28 mouse cellular contexts compared by ENCODE assay signal in the genomic region with DNA sequence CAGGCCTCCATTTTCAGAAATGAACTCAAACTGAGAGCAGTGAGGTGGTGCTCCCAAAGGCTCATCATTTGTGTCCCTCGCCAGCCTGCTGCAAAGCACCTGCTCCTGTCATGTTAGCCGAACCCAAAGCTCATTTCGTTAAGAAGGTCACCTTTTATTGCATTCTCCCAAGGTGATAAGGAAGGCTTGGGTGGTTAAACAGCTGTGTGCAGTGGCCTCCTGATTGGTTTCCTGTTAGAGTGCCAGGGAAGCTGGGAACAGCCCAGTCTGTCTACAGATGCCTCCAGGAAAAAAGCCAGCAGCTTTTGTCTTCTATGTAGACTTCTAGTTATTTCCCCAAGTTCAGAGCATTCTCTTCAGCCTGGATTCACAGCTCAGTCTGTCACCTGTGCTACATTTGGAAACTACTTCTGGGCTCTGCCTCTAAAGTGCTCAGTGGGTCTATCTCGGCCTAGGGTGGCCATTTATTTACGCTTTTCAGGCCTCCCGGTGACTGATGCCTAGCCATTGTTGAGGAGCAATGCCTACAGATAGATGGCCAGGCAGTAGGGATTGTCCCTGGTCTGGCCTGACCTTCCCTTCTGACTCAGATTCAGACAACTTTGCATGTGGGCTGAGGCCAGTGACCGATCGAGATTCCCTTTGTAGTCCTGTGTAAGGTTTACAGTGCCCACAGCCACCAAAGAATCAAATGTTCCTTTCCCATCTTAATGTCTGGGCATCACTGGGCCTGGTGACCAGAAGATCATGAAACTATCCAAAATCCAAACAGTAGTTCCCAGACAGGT. TPM values are rescaled to one million over a fixed set of nuclear protein-coding genes. Genes with fewer than 3 reads are reported as not detected.
DNase-seq lines count a peak whose midpoint lies in the region; ATAC-seq lines count a peak whose summit lies in the region.
"Had no signal": no experiment of that assay in that cellular context is flagged by ENCODE, and none has a peak within 500 bp of the region (broad histone marks: within the 10 kb centered on the region; RNA-seq: fewer than 3 reads in every experiment).

No protein-coding gene starts in this region.

- H3K4me3 ChIP-seq in hindbrain, embryonic 12.5 days = no peak overlapping the region
- no peak overlapping the region for H3K4me3 ChIP-seq in hindbrain, embryonic 16.5 days (ENCODE audit: low read length)
- H3K4me3 ChIP-seq in intestine, embryonic 15.5 days (replicated peaks) = no peak overlapping the region
- H3K4me3 ChIP-seq: embryonic facial prominence, embryonic 13.5 days; erythroblast, embryonic 14.5 days; forebrain, embryonic 12.5 days; forebrain, embryonic 15.5 days; heart, embryonic 12.5 days; heart, embryonic 15.5 days; hindbrain, embryonic 13.5 days had no signal

- H3K36me3 ChIP-seq in hindbrain, embryonic 12.5 days = no peaks in the 10 kb centered on the region
- no peaks in the 10 kb centered on the region for H3K36me3 ChIP-seq in hindbrain, embryonic 16.5 days (ENCODE audit: control insufficient read depth, insufficient read depth, low read length)
- no peaks in the 10 kb centered on the region for H3K36me3 ChIP-seq in intestine, embryonic 15.5 days
- H3K36me3 ChIP-seq: embryonic facial prominence, embryonic 13.5 days; forebrain, embryonic 12.5 days; forebrain, embryonic 15.5 days; heart, embryonic 15.5 days; hindbrain, embryonic 13.5 days had no signal

- DNase-seq in large intestine, adult 2 months (ENCODE audit: low read depth, low spot score) = peak; percentile 80
- no peak for DNase-seq in kidney, postnatal 14 days
- DNase-seq in spleen, adult 12 weeks (ENCODE audit: low spot score) = no peak
- DNase-seq in layer of hippocampus, postnatal 36 days = no peak
- DNase-seq: adrenal gland, adult 8-10 months; adrenal gland, postnatal 25 days; cerebellum, adult 18-20 months; cerebellum, adult 9-10 months; cerebellum, postnatal 14 days; gastrocnemius, postnatal 10 days; heart, adult 11 months; heart, postnatal 10 days; heart, postnatal 36 days; kidney, adult 18-20 months had no signal

- peaks cover 43% of the 10 kb centered on the region for H3K4me1 ChIP-seq in hindbrain, embryonic 12.5 days
- H3K4me1 ChIP-seq in hindbrain, embryonic 16.5 days (ENCODE audit: control insufficient read depth, insufficient read depth, low read depth, low read length) = peaks cover 15% of the 10 kb centered on the region
- H3K4me1 ChIP-seq in intestine, embryonic 15.5 days (replicated peaks) = peaks cover 17% of the 10 kb centered on the region

- H3K4me2 ChIP-seq in hindbrain, embryonic 12.5 days (replicated peaks) = no peak overlapping the region
- H3K4me2 ChIP-seq in hindbrain, embryonic 16.5 days (ENCODE audit: low read length) = no peak overlapping the region
- H3K4me2 ChIP-seq in intestine, embryonic 15.5 days (replicated peaks) = no peak overlapping the region
- H3K4me2 ChIP-seq: embryonic facial prominence, embryonic 13.5 days; forebrain, embryonic 12.5 days; forebrain, embryonic 15.5 days; heart, embryonic 12.5 days; heart, embryonic 15.5 days; hindbrain, embryonic 13.5 days had no signal

- H3K9me3 ChIP-seq in hindbrain, embryonic 12.5 days (replicated peaks) = no peaks in the 10 kb centered on the region
- no peaks in the 10 kb centered on the region for H3K9me3 ChIP-seq in hindbrain, embryonic 16.5 days (ENCODE audit: control insufficient read depth, low read length)
- no peaks in the 10 kb centered on the region for H3K9me3 ChIP-seq in intestine, embryonic 15.5 days
- H3K9me3 ChIP-seq: embryonic facial prominence, embryonic 13.5 days; forebrain, embryonic 12.5 days; forebrain, embryonic 15.5 days; heart, embryonic 12.5 days; heart, embryonic 15.5 days; hindbrain, embryonic 13.5 days had no signal

- WGBS in hindbrain, embryonic 12.5 days = 85% methylated on average over 8 of the region's 8 CpGs
- WGBS in hindbrain, embryonic 16.5 days = 85% methylated on average over 8 of the region's 8 CpGs
- 67% methylated on average over 8 of the region's 8 CpGs for WGBS in intestine, embryonic 15.5 days
- 40% methylated on average over 8 of the region's 8 CpGs for WGBS in large intestine, adult 2 months

- ATAC-seq in hindbrain, embryonic 12.5 days (ENCODE audit: low FRiP score) = no peak
- no peak for ATAC-seq in hindbrain, embryonic 16.5 days
- ATAC-seq in intestine, embryonic 15.5 days = peak; percentile 73
- ATAC-seq: activated CD4-positive, CD25-positive, alpha-beta regulatory T cell, adult 4 months; CD4-positive, CD25-positive, alpha-beta regulatory T cell, adult 4 months; forebrain, embryonic 15.5 days; hindbrain, postnatal 0 days; inflammation-experienced regulatory T-cells, adult 6 months had no signal

- H3K27ac ChIP-seq in hindbrain, embryonic 12.5 days = peak overlapping the region; percentile 32; the same call in 1 of the 2 replicates
- H3K27ac ChIP-seq in hindbrain, embryonic 16.5 days (ENCODE audit: low read depth, low read length) = no peak overlapping the region
- no peak overlapping the region for H3K27ac ChIP-seq in intestine, embryonic 15.5 days
- H3K27ac ChIP-seq: embryonic facial prominence, embryonic 13.5 days; forebrain, embryonic 12.5 days; forebrain, embryonic 15.5 days; heart, embryonic 15.5 days; hindbrain, embryonic 13.5 days; hindbrain, postnatal 0 days had no signal

- H3K9ac ChIP-seq in hindbrain, embryonic 12.5 days = no peak overlapping the region
- H3K9ac ChIP-seq in hindbrain, embryonic 16.5 days (ENCODE audit: low read depth, low read length) = no peak overlapping the region
- no peak overlapping the region for H3K9ac ChIP-seq in intestine, embryonic 15.5 days
- H3K9ac ChIP-seq: embryonic facial prominence, embryonic 13.5 days; forebrain, embryonic 12.5 days; forebrain, embryonic 15.5 days; heart, embryonic 12.5 days; heart, embryonic 15.5 days; hindbrain, embryonic 13.5 days had no signal

- peaks cover 6% of the 10 kb centered on the region for H3K27me3 ChIP-seq in hindbrain, embryonic 12.5 days
- no peaks in the 10 kb centered on the region for H3K27me3 ChIP-seq in hindbrain, embryonic 16.5 days (replicated peaks; ENCODE audit: control insufficient read depth, insufficient read depth, low read length)
- H3K27me3 ChIP-seq in intestine, embryonic 15.5 days (replicated peaks) = no peaks in the 10 kb centered on the region

RNA-seq across cellular contexts. Expression of gene Mecr, which starts 2.9 kb away (rescaled TPM):
- 40.1 and 44.6 TPM in 2 replicates for polyA plus RNA-seq in hindbrain, embryonic 12.5 days (2016; fragmentation: Nextera tagmentation; extraction: Ambion mirVana)
- polyA plus RNA-seq in hindbrain, embryonic 16.5 days (2015; fragmentation: Nextera tagmentation; extraction: Ambion mirVana) = 36.3 and 41.1 TPM in 2 replicates
- polyA plus RNA-seq in intestine, embryonic 15.5 days (2015; fragmentation: Nextera tagmentation; extraction: Ambion mirVana) = 72.6 and 77.4 TPM in 2 replicates
- polyA plus RNA-seq in large intestine, adult 2 months (2012; rRNA removed) = 47.2 and 49.7 TPM in 2 replicates
- total RNA-seq in layer of hippocampus, postnatal 36 days (2021) = 10 to 100 TPM; 29.9 to 34.9 TPM

RNA-seq across cellular contexts. Expression of gene Ptpru, which starts 8.1 kb away (rescaled TPM):
- polyA plus RNA-seq in hindbrain, embryonic 12.5 days (2016; fragmentation: Nextera tagmentation; extraction: Ambion mirVana) = 22.7 and 30.2 TPM in 2 replicates
- 25.0 and 25.2 TPM in 2 replicates for polyA plus RNA-seq in hindbrain, embryonic 16.5 days (2015; fragmentation: Nextera tagmentation; extraction: Ambion mirVana)
- polyA plus RNA-seq in intestine, embryonic 15.5 days (2015; fragmentation: Nextera tagmentation; extraction: Ambion mirVana) = 4.6 and 4.9 TPM in 2 replicates
- polyA plus RNA-seq in large intestine, adult 2 months (2012; rRNA removed) = 2.3 and 3.5 TPM in 2 replicates
- total RNA-seq in layer of hippocampus, postnatal 36 days (2021) = 100 to 1,000 TPM in 1 of 2 experiments, 10 to 100 TPM in 1; 89.3 to 104 TPM
- polyA plus RNA-seq: CD4-positive, CD25-positive, alpha-beta regulatory T cell, adult 4 months; inflammation-experienced regulatory T-cells, adult 6 months had no signal

RNA-seq across cellular contexts. Expression of gene Srsf4, which starts 27.2 kb away (rescaled TPM):
- polyA plus RNA-seq in hindbrain, embryonic 12.5 days (2016; fragmentation: Nextera tagmentation; extraction: Ambion mirVana) = 139 and 147 TPM in 2 replicates
- 86.6 and 94.4 TPM in 2 replicates for polyA plus RNA-seq in hindbrain, embryonic 16.5 days (2015; fragmentation: Nextera tagmentation; extraction: Ambion mirVana)
- 86.6 and 92.6 TPM in 2 replicates for polyA plus RNA-seq in intestine, embryonic 15.5 days (2015; fragmentation: Nextera tagmentation; extraction: Ambion mirVana)
- polyA plus RNA-seq in large intestine, adult 2 months (2012; rRNA removed) = 40.1 and 40.7 TPM in 2 replicates
- 10 to 100 TPM; 67.8 to 74.8 TPM for total RNA-seq in layer of hippocampus, postnatal 36 days (2021)
